Mouse (Mus musculus) embryonic fibroblast, embryonic 13.5 days (primary cell): ENCODE results near the gene Psmb7. TPM values are rescaled to one million over a fixed set of nuclear protein-coding genes. Genes with fewer than 3 reads are reported as not detected.

Experiments
- H3K27ac ChIP-seq: 2 replicates; pipeline ENCODE4 v1.5.1; 2012; ENCODE audit warnings: low read length, control low read depth, inconsistent platforms; ENCODE audit not compliant: insufficient read depth
- H3K4me1 ChIP-seq: 2 replicates; pipeline ENCODE4 v1.6.1; 2011; ENCODE audit warnings: low read length; ENCODE audit not compliant: control insufficient read depth, insufficient read depth
- H3K4me3 ChIP-seq: 2 replicates; pipeline ENCODE4 v1.5.1; 2011; ENCODE audit warnings: mild to moderate bottlenecking, control low read depth, low read length; ENCODE audit not compliant: insufficient read depth
- CTCF ChIP-seq: IDR thresholded peaks from 2 replicates; pipeline ENCODE4 v1.5.1; 2011; ENCODE audit warnings: mild to moderate bottlenecking, control low read depth, low read length, moderate library complexity, borderline replicate concordance; ENCODE audit not compliant: insufficient read depth
- POLR2A ChIP-seq: IDR thresholded peaks from 2 replicates; pipeline ENCODE4 v1.6.1; 2011; ENCODE audit warnings: low read depth, mild to moderate bottlenecking, control low read depth, low read length, moderate library complexity
- polyA plus RNA-seq: library from polyadenylated mRNA; stranded (reverse); fragments of >200 nt; gene quantifications from 2 replicates; pipeline ENCODE4 v1.2.4, GENCODE M21; 2011; ENCODE audit warnings: low read depth; ENCODE audit not compliant: missing spikeins, insufficient read length

Gene Psmb7
- polyA plus RNA-seq, 1 experiment, result 177 TPM

GRCm38 (mm10) chr2:38672496-38672895, 28.6 kb upstream of the Psmb7 start:
- Histone ChIP-seq H3K27ac (no peak overlapping the region), H3K4me3 (no peak overlapping the region), H3K4me1 (peaks cover 3% of the 10 kb centered on the region)
- no peak for TF ChIP-seq POLR2A
- no peak for TF ChIP-seq CTCF

- H3K4me3 ChIP-seq, result no peak overlapping the region
- no peaks in the 10 kb centered on the region for H3K4me1 ChIP-seq
- TF ChIP-seq CTCF, result no peak
- no peak for TF ChIP-seq POLR2A
- H3K27ac ChIP-seq, result no peak overlapping the region
Observed at GRCm38 (mm10) chr2:38668802-38669580, 25.1 kb upstream of the Psmb7 start.

- no peak overlapping the region for H3K4me3 ChIP-seq
- no peak for TF ChIP-seq CTCF
- TF ChIP-seq POLR2A, result no peak
- H3K27ac ChIP-seq, result no peak overlapping the region
- H3K4me1 ChIP-seq, result no peaks in the 10 kb centered on the region
Observed at GRCm38 (mm10) chr2:38661398-38661797, 17.5 kb upstream of the Psmb7 start.

GRCm38 (mm10) chr2:38658338-38658836, 14.5 kb upstream of the Psmb7 start:
- Histone ChIP-seq H3K27ac (no peak overlapping the region), H3K4me1 (no peaks in the 10 kb centered on the region), H3K4me3 (peak overlapping the region; percentile 37)
- TF ChIP-seq CTCF, result peak; percentile 90
- no peak for TF ChIP-seq POLR2A

GRCm38 (mm10) chr2:38653694-38654093, 9.8 kb upstream of the Psmb7 start:
- no peak overlapping the region for H3K27ac ChIP-seq
- H3K4me1 ChIP-seq, result no peaks in the 10 kb centered on the region
- TF ChIP-seq POLR2A (no peak), CTCF (no peak)
- H3K4me3 ChIP-seq, result no peak overlapping the region

- TF ChIP-seq CTCF (no peak), POLR2A (no peak)
- H3K4me1 ChIP-seq, result no peaks in the 10 kb centered on the region
- H3K4me3 ChIP-seq, result no peak overlapping the region
- H3K27ac ChIP-seq, result no peak overlapping the region
Observed at GRCm38 (mm10) chr2:38653293-38653619, 9.4 kb upstream of the Psmb7 start.

GRCm38 (mm10) chr2:38652565-38653292, 8.8 kb upstream of the Psmb7 start:
- no peak overlapping the region for H3K4me3 ChIP-seq
- H3K4me1 ChIP-seq, result no peaks in the 10 kb centered on the region
- no peak overlapping the region for H3K27ac ChIP-seq
- TF ChIP-seq POLR2A, result no peak
- TF ChIP-seq CTCF, result no peak

GRCm38 (mm10) chr2:38652098-38652497, 8.2 kb upstream of the Psmb7 start:
- Histone ChIP-seq H3K4me1 (no peaks in the 10 kb centered on the region), H3K4me3 (no peak overlapping the region), H3K27ac (no peak overlapping the region)
- no peak for TF ChIP-seq CTCF
- no peak for TF ChIP-seq POLR2A

- Histone ChIP-seq H3K4me3 (no peak overlapping the region), H3K27ac (no peak overlapping the region), H3K4me1 (no peaks in the 10 kb centered on the region)
- TF ChIP-seq POLR2A (no peak), CTCF (no peak)
Observed at GRCm38 (mm10) chr2:38650340-38650739, 6.5 kb upstream of the Psmb7 start.

GRCm38 (mm10) chr2:38647661-38648060, 3.8 kb upstream of the Psmb7 start:
- Histone ChIP-seq H3K4me1 (0 out of 2 replicates have a peak, but pooled peaks cover 3% of the 10 kb centered on the region), H3K4me3 (no peak overlapping the region), H3K27ac (no peak overlapping the region)
- TF ChIP-seq POLR2A, result no peak
- TF ChIP-seq CTCF, result no peak

GRCm38 (mm10) chr2:38647201-38647606, 3.3 kb upstream of the Psmb7 start:
- no peak for TF ChIP-seq POLR2A
- no peak for TF ChIP-seq CTCF
- Histone ChIP-seq H3K27ac (no peak overlapping the region), H3K4me1 (peaks cover 4% of the 10 kb centered on the region; the same call in 1 of the 2 replicates), H3K4me3 (no peak overlapping the region)
